Mouse (Mus musculus): ENCODE data around the gene Fryl. TPM values are rescaled to one million over a fixed set of nuclear protein-coding genes. Genes with fewer than 3 reads are reported as not detected.

Fryl gene
- polyA plus RNA-seq (2012; fragmentation: generic; extraction: Trizol): 15.3 TPM

DNA sequence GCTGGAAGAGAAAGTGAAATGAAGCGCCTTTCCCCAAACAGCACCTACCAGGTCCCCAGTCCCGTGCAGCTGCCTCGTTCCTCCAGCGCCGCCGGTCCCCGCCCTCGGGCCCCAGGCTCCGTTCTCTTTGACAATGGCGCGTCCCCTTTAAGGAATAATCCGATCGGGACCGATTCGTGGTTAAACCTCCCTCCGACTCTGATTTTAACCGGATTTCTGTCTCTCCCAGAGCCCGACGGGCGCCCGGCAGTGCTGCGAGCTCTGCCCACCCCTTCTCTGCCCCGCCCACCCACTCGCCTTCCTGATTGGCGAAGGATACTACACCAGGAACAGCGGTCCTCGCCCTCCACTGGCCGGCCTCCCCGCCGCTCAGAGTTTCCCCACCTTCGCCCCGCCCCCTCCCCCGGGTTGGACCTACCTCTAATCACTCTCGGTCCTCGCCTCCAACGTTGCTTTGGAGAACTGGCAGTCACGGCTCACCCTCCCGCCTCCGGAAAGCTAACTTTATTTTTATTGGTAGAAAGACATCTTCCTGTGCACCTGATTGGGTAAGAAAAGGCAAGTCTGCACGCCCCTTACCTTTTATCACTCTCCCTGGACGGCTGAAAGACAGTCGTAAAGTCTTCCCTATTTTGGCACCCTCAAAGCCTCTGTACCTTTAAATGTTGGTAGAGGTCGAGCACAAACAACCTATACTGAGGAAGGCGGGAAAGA lies at the start of gene Fryl:
TSS of gene Fryl (minus strand) at position 268 of the 714 bp plus-strand sequence.
- H3ac ChIP-seq (ENCODE audit: control insufficient read depth, insufficient read length): peak within 1 kb of the TSS; percentile 92
- H3K27me3 ChIP-seq (ENCODE audit: control insufficient read depth, insufficient read depth, insufficient read length): no peaks in the 10 kb centered on the region
- TF ChIP-seq TCF12 (IDR thresholded peaks at IDR 0.05; ENCODE audit: insufficient read depth, poor library complexity, severe bottlenecking) (no peak), POLR2A (IDR thresholded peaks at IDR 0.05; ENCODE audit: insufficient read length, low read depth) (peak; percentile 13), MYOD1 (IDR thresholded peaks at IDR 0.05; ENCODE audit: control insufficient read depth in 1 of 3, insufficient read length in 2 of 3, low read depth in 2 of 3) (no peak), TCF3 (IDR thresholded peaks at IDR 0.05; ENCODE audit: insufficient read length, low read depth) (no peak), MAX (IDR thresholded peaks at IDR 0.05; ENCODE audit: low read depth) (no peak), MYOG (IDR thresholded peaks at IDR 0.05; ENCODE audit: control insufficient read depth in 1 of 3, insufficient read depth in 1 of 3, insufficient read length in 2 of 3, low read depth in 2 of 3) (no peak)
- peak within 1 kb of the TSS; percentile 36 for H3K4me3 ChIP-seq
- peaks cover 40% of the 10 kb centered on the region for H3K79me2 ChIP-seq (ENCODE audit: control insufficient read depth, insufficient read depth)
- no peaks in the 10 kb centered on the region for H3K36me3 ChIP-seq (ENCODE audit: control insufficient read depth, insufficient read depth)
- peak within 1 kb of the TSS; percentile 98 for H3K4me2 ChIP-seq (ENCODE audit: low read depth)

DNA sequence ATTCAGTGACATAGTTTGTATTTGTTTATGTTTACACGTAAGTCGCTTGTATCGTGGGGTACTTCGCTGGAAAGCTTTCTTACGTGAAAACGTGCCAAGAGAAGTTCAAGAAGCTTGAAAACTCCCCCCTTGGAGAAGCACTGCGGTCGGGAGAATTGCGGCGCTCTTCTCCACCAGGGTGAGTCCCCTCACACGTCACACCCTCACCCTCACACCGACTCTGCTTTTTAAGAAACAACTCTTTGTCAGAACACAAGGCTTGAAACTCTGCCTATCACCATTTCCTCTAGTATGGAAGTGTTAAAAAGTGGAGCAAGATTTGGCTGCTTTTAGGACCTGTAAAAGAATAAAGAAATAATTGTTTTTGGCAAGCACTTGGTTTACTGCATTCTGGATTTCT lies 48.1 kb upstream of the Fryl start:
- Histone ChIP-seq H3K79me2 (ENCODE audit: control insufficient read depth, insufficient read depth) (peaks cover 3% of the 10 kb centered on the region), H3K27me3 (ENCODE audit: control insufficient read depth, insufficient read depth, insufficient read length) (no peaks in the 10 kb centered on the region), H3K4me3 (no peak overlapping the region), H3K36me3 (ENCODE audit: control insufficient read depth, insufficient read depth) (peaks cover 90% of the 10 kb centered on the region), H3ac (ENCODE audit: control insufficient read depth, insufficient read length) (no peak overlapping the region), H3K4me2 (ENCODE audit: low read depth) (no peak overlapping the region)
- TF ChIP-seq SRF (IDR thresholded peaks at IDR 0.05; ENCODE audit: control insufficient read depth, insufficient read length, low read depth) (no peak), MYOD1 (IDR thresholded peaks at IDR 0.05; ENCODE audit: control insufficient read depth in 1 of 3, insufficient read length in 2 of 3, low read depth in 2 of 3) (no peak), E2F4 (IDR thresholded peaks at IDR 0.05; ENCODE audit: insufficient read depth) (no peak), MAX (IDR thresholded peaks at IDR 0.05; ENCODE audit: low read depth) (no peak), REST (IDR thresholded peaks at IDR 0.05; ENCODE audit: insufficient read depth, insufficient read length) (no peak), CEBPB (IDR thresholded peaks at IDR 0.05; ENCODE audit: insufficient read depth, poor library complexity, severe bottlenecking) (no peak), TCF12 (IDR thresholded peaks at IDR 0.05; ENCODE audit: insufficient read depth, poor library complexity, severe bottlenecking) (no peak), POLR2AphosphoS2 (IDR thresholded peaks at IDR 0.05; ENCODE audit: insufficient read length, low read depth) (no peak), MYOG (IDR thresholded peaks at IDR 0.05; ENCODE audit: control insufficient read depth in 1 of 3, insufficient read depth in 1 of 3, insufficient read length in 2 of 3, low read depth in 2 of 3) (no peak)

DNA sequence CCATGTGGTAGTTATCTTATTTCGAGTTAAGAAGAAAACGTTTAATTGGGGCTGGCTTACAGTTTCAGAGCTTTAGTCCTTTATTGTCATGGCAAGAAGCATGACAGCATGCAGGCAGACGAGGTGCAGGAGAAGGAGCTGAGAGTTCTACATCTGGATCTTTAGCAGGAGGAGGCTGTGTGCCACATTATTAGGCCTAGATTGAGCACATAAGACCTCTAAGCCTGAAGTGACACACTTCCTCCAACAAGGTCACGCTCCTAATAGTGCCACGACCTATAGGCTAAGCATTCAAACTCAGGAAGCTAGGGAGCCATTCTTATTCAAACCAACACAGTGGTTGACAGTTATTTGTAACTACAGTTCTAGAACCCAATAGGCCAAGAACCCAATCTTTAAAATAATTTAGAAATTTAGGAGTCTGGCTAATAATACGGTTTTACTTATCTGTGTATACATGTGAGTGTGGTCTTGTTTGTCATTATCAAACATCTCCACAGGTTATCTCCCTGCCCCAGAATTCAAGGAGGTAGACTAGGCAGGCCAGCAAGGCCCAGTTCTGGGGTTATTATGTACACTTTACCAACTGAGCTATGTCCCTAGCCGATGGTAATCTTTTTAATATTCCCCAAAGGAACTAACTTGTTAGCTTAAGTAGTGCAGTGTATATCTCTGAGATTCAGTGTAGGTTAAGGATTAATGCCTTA lies 45.3 kb upstream of the Fryl start:
- H3K4me2 ChIP-seq (ENCODE audit: low read depth): no peak overlapping the region
- H3ac ChIP-seq (ENCODE audit: control insufficient read depth, insufficient read length): no peak overlapping the region
- no peak overlapping the region for H3K4me3 ChIP-seq
- TF ChIP-seq SRF (IDR thresholded peaks at IDR 0.05; ENCODE audit: control insufficient read depth, insufficient read length, low read depth) (no peak), POLR2A (IDR thresholded peaks at IDR 0.05; ENCODE audit: insufficient read length, low read depth) (no peak), TCF12 (IDR thresholded peaks at IDR 0.05; ENCODE audit: insufficient read depth, poor library complexity, severe bottlenecking) (no peak), USF1 (IDR thresholded peaks at IDR 0.05; ENCODE audit: low read depth) (no peak), REST (IDR thresholded peaks at IDR 0.05; ENCODE audit: insufficient read depth, insufficient read length) (no peak), POLR2AphosphoS2 (IDR thresholded peaks at IDR 0.05; ENCODE audit: insufficient read length, low read depth) (no peak), MYOG (IDR thresholded peaks at IDR 0.05; ENCODE audit: control insufficient read depth in 1 of 3, insufficient read depth in 1 of 3, insufficient read length in 2 of 3, low read depth in 2 of 3) (no peak), MYOD1 (IDR thresholded peaks at IDR 0.05; ENCODE audit: control insufficient read depth in 1 of 3, insufficient read length in 2 of 3, low read depth in 2 of 3) (no peak), CEBPB (IDR thresholded peaks at IDR 0.05; ENCODE audit: insufficient read depth, poor library complexity, severe bottlenecking) (no peak), MAX (IDR thresholded peaks at IDR 0.05; ENCODE audit: low read depth) (no peak), TCF3 (IDR thresholded peaks at IDR 0.05; ENCODE audit: insufficient read length, low read depth) (no peak), E2F4 (IDR thresholded peaks at IDR 0.05; ENCODE audit: insufficient read depth) (no peak)
- no peaks in the 10 kb centered on the region for H3K27me3 ChIP-seq (ENCODE audit: control insufficient read depth, insufficient read depth, insufficient read length)
- peaks cover 29% of the 10 kb centered on the region for H3K79me2 ChIP-seq (ENCODE audit: control insufficient read depth, insufficient read depth)
- H3K36me3 ChIP-seq (ENCODE audit: control insufficient read depth, insufficient read depth): peaks cover 75% of the 10 kb centered on the region

DNA sequence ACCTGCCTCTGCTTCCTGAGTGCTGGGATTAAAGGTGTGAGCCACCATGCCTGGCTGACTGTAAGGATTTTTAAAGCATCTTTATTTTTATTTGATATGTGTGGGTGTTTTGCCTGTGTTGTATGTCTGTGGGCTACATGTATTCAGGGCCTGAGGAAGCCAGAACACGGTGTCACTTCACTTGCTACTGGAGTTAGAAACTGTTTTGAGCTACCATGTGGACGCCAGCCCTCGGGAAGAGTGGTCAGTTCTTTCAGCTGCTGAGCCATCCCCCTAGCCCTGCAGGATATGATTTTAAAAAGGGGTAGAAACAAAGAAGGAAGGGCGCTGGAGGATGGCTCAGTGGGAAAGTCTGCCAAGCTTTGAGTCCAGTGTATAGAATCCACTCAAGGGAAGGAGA lies 39.5 kb upstream of the Fryl start:
- Histone ChIP-seq H3K4me3 (no peak overlapping the region), H3K4me2 (ENCODE audit: low read depth) (no peak overlapping the region), H3K27me3 (ENCODE audit: control insufficient read depth, insufficient read depth, insufficient read length) (no peaks in the 10 kb centered on the region), H3ac (ENCODE audit: control insufficient read depth, insufficient read length) (no peak overlapping the region), H3K36me3 (ENCODE audit: control insufficient read depth, insufficient read depth) (peaks cover 32% of the 10 kb centered on the region), H3K79me2 (ENCODE audit: control insufficient read depth, insufficient read depth) (peaks cover 69% of the 10 kb centered on the region)
- TF ChIP-seq USF1 (IDR thresholded peaks at IDR 0.05; ENCODE audit: low read depth) (no peak), MYOD1 (IDR thresholded peaks at IDR 0.05; ENCODE audit: control insufficient read depth in 1 of 3, insufficient read length in 2 of 3, low read depth in 2 of 3) (no peak), SRF (IDR thresholded peaks at IDR 0.05; ENCODE audit: control insufficient read depth, insufficient read length, low read depth) (no peak), MYOG (IDR thresholded peaks at IDR 0.05; ENCODE audit: control insufficient read depth in 1 of 3, insufficient read depth in 1 of 3, insufficient read length in 2 of 3, low read depth in 2 of 3) (no peak), POLR2A (IDR thresholded peaks at IDR 0.05; ENCODE audit: insufficient read length, low read depth) (no peak), TCF3 (IDR thresholded peaks at IDR 0.05; ENCODE audit: insufficient read length, low read depth) (no peak), E2F4 (IDR thresholded peaks at IDR 0.05; ENCODE audit: insufficient read depth) (no peak), MAX (IDR thresholded peaks at IDR 0.05; ENCODE audit: low read depth) (no peak), CEBPB (IDR thresholded peaks at IDR 0.05; ENCODE audit: insufficient read depth, poor library complexity, severe bottlenecking) (no peak), REST (IDR thresholded peaks at IDR 0.05; ENCODE audit: insufficient read depth, insufficient read length) (no peak), TCF12 (IDR thresholded peaks at IDR 0.05; ENCODE audit: insufficient read depth, poor library complexity, severe bottlenecking) (no peak), POLR2AphosphoS2 (IDR thresholded peaks at IDR 0.05; ENCODE audit: insufficient read length, low read depth) (no peak)

Data from myocyte (in vitro differentiated cells).